Mouse (Mus musculus) thymus, postnatal 10 days (tissue): ENCODE results near the gene Cpeb4.
"Not testable (repeated sequence)": the region's sequence is repeated elsewhere in the genome, so short reads cannot be mapped to it uniquely, and the experiment has no call there.

Source experiments
- DNase-seq, 2 experiments: peaks; one replicate each; pipeline ENCODE4 v3.0.0; 2021; ENCODE audit warnings: low spot score in 2 of 2

Cpeb4 gene

DNA sequence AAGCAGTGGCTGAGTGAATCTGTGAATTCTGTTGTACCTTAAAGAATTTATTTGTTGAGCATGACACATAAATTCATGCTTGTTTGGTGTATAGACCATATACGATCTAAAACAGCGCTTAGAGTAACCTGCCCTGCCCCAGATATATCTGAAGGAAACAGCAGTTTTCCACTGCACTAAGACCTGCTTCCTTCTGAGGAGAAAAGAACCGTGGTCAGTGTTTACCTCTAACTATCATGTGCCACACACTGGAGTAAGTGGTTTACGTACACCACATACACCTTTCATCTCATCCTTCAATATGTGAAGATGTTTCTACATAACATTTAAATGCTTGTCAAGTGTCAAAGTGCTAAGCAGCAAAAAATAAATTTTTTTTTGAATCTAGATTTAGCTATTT, 102.1 kb downstream of the Cpeb4 start:
- DNase-seq = no peak

DNA sequence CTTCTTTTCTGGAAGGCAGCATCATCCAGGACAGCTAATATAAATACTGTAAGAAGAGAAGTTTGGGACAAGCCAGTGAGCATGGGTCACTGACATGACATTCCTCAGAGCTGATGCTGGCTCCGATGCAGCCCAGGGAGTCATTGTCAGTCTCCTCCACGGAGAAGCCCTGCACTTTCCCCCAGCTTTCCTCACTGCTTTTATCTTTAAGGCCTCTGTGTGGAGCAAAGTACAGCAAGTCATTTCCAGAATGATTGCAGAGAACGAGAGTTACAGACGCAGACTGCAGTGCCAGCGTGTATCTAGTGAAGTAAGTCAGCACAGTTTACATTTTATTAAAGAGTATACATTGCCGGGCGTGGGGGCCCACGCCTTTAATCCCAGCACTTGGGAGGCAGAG, 102.8 kb downstream of the Cpeb4 start:
- no peak for DNase-seq

DNA sequence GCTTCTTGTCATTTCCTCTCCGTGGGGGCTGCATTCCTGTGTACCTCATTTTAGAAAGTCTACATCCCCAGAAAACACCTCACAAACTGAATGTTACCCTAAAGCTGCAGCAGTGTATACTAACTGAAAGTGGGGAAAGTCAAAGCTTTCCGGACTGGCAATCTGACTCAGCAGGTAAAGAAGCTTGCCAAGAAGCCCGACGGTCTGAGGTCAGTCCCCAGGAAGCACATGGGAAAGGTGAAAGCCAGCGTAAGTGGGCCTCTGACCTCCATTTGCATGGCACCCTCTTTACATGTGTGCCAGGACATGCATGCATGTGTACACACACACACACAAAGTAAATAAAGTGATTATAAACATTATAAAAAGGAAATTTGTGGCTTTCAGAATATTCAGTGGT, 103.7 kb downstream of the Cpeb4 start:
- DNase-seq = no peak

- DNase-seq = no peak
These were observed 104.1 kb downstream of the Cpeb4 start for GRCm38 (mm10) chr11:31976137-31976536.

DNA sequence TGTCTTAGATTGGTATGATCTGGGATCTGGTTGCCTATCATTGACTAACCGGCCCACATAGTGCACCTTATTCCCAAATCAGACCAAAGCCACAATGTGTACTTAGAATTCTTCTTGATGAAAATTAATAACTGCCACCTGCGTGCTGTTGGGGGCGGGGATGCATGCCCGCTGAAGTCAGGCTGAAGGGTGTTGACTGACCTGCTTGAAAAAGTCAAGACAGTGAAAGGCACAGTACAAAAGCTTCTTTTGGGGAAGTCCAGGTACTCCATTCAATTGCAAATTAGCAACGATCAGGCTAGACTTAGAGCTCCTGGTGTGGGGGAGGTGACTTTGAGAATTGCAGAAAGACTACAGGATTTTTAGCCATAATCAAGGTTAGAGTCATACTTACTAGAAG, 108.1 kb downstream of the Cpeb4 start:
- not testable (repeated sequence) for DNase-seq

GRCm38 (mm10) chr11:31981830-31982229, 109.8 kb downstream of the Cpeb4 start:
- DNase-seq = no peak

- not testable (repeated sequence) for DNase-seq
These were observed 110.4 kb downstream of the Cpeb4 start for GRCm38 (mm10) chr11:31982247-31982943.

DNA sequence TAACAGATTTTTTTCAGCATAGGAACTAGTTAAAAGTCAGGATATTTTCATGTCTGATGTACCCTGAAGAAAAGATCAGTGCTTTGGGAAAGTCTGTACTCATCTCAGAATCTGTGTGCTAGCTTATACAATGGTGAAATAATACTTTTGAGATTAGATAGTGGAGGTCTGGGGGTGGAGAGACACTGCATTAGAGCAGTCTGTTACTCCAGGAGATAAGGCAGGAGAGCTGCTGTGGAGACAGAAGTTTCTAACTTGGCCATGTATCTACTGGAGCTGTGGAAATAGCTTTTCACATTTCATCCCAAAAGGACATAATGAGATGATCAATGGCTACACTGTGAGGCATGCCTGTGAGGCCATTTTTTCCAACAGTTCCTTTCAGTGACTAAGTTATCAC, 111.2 kb downstream of the Cpeb4 start:
- no peak for DNase-seq

- no peak for DNase-seq
These were observed 112.8 kb downstream of the Cpeb4 start for GRCm38 (mm10) chr11:31984786-31985185.
